Mouse (Mus musculus): ENCODE data around the gene Ifna14.

DNA sequence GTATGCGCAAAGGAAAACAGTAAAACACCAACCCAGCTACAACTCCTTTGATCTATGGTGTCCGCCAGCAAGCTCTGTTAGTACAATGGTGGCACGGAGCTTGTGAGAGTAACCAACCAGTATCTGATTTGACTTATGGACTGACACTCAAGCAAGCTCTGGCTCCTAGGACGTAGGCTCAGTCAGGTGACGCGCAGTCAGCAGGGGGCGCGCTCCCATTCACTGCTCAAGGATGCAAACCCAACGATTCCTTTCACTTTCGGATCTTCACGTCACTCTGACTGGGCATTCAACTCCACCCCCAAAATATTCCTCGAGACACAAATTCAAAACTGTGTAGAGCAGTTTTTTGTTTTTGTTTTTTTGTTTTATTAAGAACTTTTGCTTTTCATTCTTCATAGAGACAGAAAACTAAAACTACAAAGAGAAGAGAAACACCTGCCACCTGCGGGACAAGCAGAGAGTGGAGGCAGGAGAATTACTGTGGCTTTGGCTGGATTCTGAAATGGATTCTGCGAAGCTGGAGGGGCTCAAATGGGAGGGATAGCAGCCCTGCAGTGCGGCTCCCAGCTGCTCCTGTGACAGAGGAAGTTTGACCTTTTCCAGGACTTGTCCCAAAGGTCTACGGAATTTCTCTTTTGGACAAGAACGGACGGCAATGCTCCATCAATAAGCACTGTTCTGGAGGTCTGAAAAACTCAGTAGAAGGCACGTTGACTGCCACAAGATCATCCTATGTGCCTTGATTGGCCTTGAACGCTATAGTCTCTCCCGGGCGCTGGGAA lies 21.2 kb downstream of the Ifna14 start:
- TF ChIP-seq CTCF (IDR thresholded peaks at IDR 0.05) (peak; percentile 92), EP300 (IDR thresholded peaks at IDR 0.05) (no peak)
